Mouse (Mus musculus) hindbrain, embryonic 14.5 days (tissue): ENCODE results near the gene Taf3. TPM values are rescaled to one million over a fixed set of nuclear protein-coding genes. Genes with fewer than 3 reads are reported as not detected.
A peak's percentile ranks its signal among the peaks of the same experiment; 100 is the strongest.

ENCODE experiments used
- ATAC-seq: fragments of 200-750 bp; cut with Nextera tagmentation; 2 replicates; pipeline ENCODE4 v1.8.0; 2017; ENCODE audit warnings: moderate number of reproducible peaks, mild to moderate bottlenecking, moderate TSS enrichment, moderate library complexity; ENCODE audit not compliant: low FRiP score
- DNase-seq: peaks from one replicate; pipeline ENCODE4 v3.0.0-alpha.2; 2015; ENCODE audit warnings: low spot score
- H3K27ac ChIP-seq: fragments of 300-500 bp; sonication (generic); 2 replicates; pipeline ENCODE4 v1.5.1; 2014; ENCODE audit warnings: mild to moderate bottlenecking, moderate library complexity
- H3K27me3 ChIP-seq: fragments of 300-500 bp; sonication (generic); 2 replicates; pipeline ENCODE4 v1.6.1; 2014; ENCODE audit warnings: mild to moderate bottlenecking, low read length, mixed read lengths; ENCODE audit not compliant: control insufficient read depth, insufficient read depth
- H3K36me3 ChIP-seq: fragments of 300-500 bp; sonication (generic); replicated peaks from 2 replicates; pipeline ENCODE4 v1.6.1; 2014; ENCODE audit not compliant: control insufficient read depth, insufficient read depth
- H3K4me1 ChIP-seq: fragments of 300-500 bp; sonication (generic); replicated peaks from 2 replicates; pipeline ENCODE4 v1.6.1; 2014; ENCODE audit warnings: antibody characterized with exemption, low read length, mixed read lengths; ENCODE audit not compliant: control insufficient read depth, insufficient read depth
- H3K4me2 ChIP-seq: fragments of 300-500 bp; sonication (generic); replicated peaks from 2 replicates; pipeline ENCODE4 v1.6.1; 2014; ENCODE audit warnings: mild to moderate bottlenecking, moderate library complexity
- H3K4me3 ChIP-seq: fragments of 300-500 bp; sonication (generic); replicated peaks from 2 replicates; pipeline ENCODE4 v1.5.1; 2014; ENCODE audit warnings: mild to moderate bottlenecking, low read length
- H3K9ac ChIP-seq: fragments of 300-500 bp; sonication (generic); 2 replicates; pipeline ENCODE4 v1.6.1; 2014
- H3K9me3 ChIP-seq: fragments of 300-500 bp; sonication (generic); 2 replicates; pipeline ENCODE4 v1.6.1; 2016; ENCODE audit warnings: low read length; ENCODE audit not compliant: control insufficient read depth
- WGBS: fragments of 180-500 bp; shearing (Covaris S2); extraction: QIAGEN DNeasy Blood & Tissue Kit; methylation state at CpG from one replicate; pipeline ENCODE4 v1.1.7; 2014; 5-methylcytosine and 5-hydroxymethylcytosine counted together
- polyA plus RNA-seq: library from polyadenylated mRNA; unstranded; fragments of >200 nt; fragmentation: Nextera tagmentation; extraction: Ambion mirVana; gene quantifications from 2 replicates; pipeline ENCODE4 v1.2.1, GENCODE M21; 2014

Taf3 gene
- polyA plus RNA-seq, 1 experiment from 2014 or later, result 12.6 TPM

DNA sequence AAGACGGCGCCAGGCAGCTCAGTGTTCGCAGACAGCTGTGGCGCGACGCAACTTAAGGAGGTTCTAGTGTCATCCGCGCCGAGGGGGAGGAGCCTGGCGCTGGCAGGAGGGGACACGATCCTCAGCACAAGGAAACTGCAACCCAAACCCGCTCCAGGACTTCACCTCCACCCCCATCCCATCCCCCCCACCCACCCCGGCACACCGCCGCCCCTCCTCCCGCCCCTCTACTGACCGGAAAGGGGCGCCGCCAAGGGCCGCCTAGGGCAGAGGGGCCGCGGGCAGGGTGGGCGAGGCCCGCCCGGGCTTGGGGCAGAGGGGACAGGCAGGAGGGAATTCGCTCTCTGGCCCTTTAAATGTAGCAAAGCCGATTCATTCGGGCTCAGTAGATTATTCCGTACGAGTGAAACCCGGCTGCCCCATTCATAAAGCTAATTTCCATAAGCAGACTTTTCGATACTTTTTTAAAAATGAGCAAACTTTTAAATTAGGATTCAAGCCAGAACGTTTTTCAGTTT is 169.8 kb downstream of the Taf3 start:
- H3K27ac ChIP-seq, result peak overlapping the region; percentile 30; the same call in 1 of the 2 replicates
- no peaks in the 10 kb centered on the region for H3K36me3 ChIP-seq
- under 1% methylated on average over 31 of the region's 33 CpGs for WGBS
- peak overlapping the region; percentile 26; the same call in 1 of the 2 replicates for H3K9ac ChIP-seq
- peak overlapping the region; percentile 53 for H3K4me2 ChIP-seq
- H3K27me3 ChIP-seq, result peaks cover 83% of the 10 kb centered on the region
- H3K4me3 ChIP-seq, result peak overlapping the region; percentile 30
- no peaks in the 10 kb centered on the region for H3K9me3 ChIP-seq
- DNase-seq (no peak), ATAC-seq (no peak)
- peaks cover 9% of the 10 kb centered on the region for H3K4me1 ChIP-seq

DNA sequence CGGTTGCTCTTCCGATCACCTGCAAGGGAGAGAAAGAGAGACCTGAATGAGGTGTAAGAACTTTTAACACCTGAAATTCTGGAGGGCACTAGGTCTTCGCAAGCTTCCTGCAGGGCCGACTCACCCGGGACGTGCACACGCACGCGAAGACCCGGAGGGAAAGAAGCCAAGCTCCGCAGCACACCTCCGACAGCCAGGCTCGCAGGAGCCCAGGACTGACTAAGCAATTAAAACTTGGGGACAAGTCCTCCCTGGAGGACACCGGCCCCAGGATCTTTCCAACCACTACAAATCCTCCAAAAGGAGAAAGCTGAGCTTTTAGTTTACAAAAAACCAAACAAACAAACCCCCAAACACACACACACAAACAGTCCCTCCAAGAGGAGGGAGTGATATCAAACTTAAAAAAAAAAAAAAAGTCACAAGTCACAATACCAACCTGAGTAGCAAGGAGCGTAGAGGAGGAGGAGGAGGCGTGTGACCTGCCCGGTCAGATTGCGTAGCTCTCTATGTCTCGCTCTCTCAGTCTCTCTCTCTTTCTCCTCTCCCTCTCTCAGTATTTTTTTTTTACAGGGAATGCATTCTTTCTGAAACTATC is 170.3 kb downstream of the Taf3 start:
- ATAC-seq, result no peak
- Histone ChIP-seq H3K27me3 (peaks cover 84% of the 10 kb centered on the region), H3K27ac (peak overlapping the region; percentile 68), H3K9me3 (no peaks in the 10 kb centered on the region), H3K4me2 (peak overlapping the region; percentile 53), H3K9ac (peak overlapping the region; percentile 46), H3K36me3 (no peaks in the 10 kb centered on the region), H3K4me3 (peak overlapping the region; percentile 30), H3K4me1 (peaks cover 9% of the 10 kb centered on the region)
- whole genome bisulfite sequencing, result 1% methylated on average over 19 of the region's 19 CpGs
- no peak for DNase-seq

- peak overlapping the region; percentile 61 for H3K27ac ChIP-seq
- peak overlapping the region; percentile 46 for H3K9ac ChIP-seq
- peaks cover 9% of the 10 kb centered on the region; the same call in 1 of the 2 replicates for H3K4me1 ChIP-seq
- no peaks in the 10 kb centered on the region for H3K9me3 ChIP-seq
- peaks cover 87% of the 10 kb centered on the region for H3K27me3 ChIP-seq
- WGBS, result under 1% methylated on average over 35 of the region's 35 CpGs
- H3K4me3 ChIP-seq, result peak overlapping the region; percentile 30
- H3K4me2 ChIP-seq, result peak overlapping the region; percentile 53
- no peak for ATAC-seq
- H3K36me3 ChIP-seq, result no peaks in the 10 kb centered on the region
- no peak for DNase-seq
Measured at GRCm38 (mm10) chr2:9877326-9877690, 171.1 kb downstream of the Taf3 start.

- Histone ChIP-seq H3K4me1 (peaks cover 9% of the 10 kb centered on the region; the same call in 1 of the 2 replicates), H3K9ac (peak overlapping the region; percentile 46), H3K27me3 (peaks cover 87% of the 10 kb centered on the region), H3K4me3 (peak overlapping the region; percentile 30), H3K36me3 (no peaks in the 10 kb centered on the region), H3K9me3 (no peaks in the 10 kb centered on the region), H3K27ac (peak overlapping the region; percentile 61), H3K4me2 (peak overlapping the region; percentile 53)
- WGBS, result under 1% methylated on average over 31 of the region's 31 CpGs
- no peak for ATAC-seq
- no peak for DNase-seq
Measured at GRCm38 (mm10) chr2:9876621-9877325, 171.6 kb downstream of the Taf3 start.

- Histone ChIP-seq H3K27me3 (peaks cover 88% of the 10 kb centered on the region), H3K4me2 (peak overlapping the region; percentile 53)
- WGBS, result 8% methylated on average over 12 of the region's 12 CpGs
Measured at GRCm38 (mm10) chr2:9875676-9876357, 172.6 kb downstream of the Taf3 start.

GRCm38 (mm10) chr2:9875220-9875619 is 173.2 kb downstream of the Taf3 start:
- 2% methylated on average over 4 of the region's 4 CpGs for WGBS
- peak overlapping the region; percentile 61; the same call in 1 of the 2 replicates for H3K27ac ChIP-seq

More at GRCm38 (mm10) chr2:9875676-9876357, 172.6 kb downstream of the Taf3 start:
- ATAC-seq (no peak), DNase-seq (no peak)
- Histone ChIP-seq H3K4me1 (peaks cover 6% of the 10 kb centered on the region; the same call in 1 of the 2 replicates), H3K9me3 (no peaks in the 10 kb centered on the region), H3K9ac (peak overlapping the region; percentile 46), H3K36me3 (no peaks in the 10 kb centered on the region), H3K4me3 (peak overlapping the region; percentile 30), H3K27ac (peak overlapping the region; percentile 61)

DNA sequence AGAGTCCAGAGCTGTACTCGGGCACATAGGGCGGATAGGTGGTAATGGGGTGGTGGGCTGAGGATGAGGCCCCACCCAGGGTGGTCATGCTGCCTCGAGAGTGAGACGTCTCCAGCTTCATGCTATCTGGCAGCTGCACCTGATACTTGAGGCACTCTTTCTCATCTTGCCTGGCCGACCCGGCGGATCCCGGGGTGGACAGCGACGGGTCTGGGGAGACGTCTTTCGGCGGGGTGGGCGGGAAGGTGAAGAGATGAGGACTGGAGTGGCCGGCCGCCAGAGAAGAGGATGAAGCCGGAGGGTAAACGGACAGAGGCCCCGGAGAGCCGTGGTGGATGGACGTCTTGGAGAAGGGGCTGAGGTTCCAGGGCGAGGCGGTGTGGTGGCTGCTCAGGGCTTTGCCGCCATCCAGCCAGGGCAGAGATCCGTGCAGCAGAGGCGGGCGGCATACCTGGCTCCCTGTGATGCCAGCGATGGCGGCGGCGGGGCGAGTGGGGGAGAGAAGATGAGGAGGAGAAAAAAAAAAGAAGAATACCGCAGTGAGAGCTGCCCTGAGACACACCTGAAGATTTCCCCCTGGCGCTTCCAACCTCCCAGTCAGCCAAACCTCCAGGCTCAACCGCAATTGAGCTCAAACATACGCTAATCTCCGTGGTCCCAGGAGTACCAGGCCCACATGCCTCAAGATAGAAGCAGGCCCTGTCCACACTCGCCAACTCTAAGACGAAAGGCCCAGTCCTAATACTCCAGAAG is 173.8 kb downstream of the Taf3 start:
- no peaks in the 10 kb centered on the region for H3K9me3 ChIP-seq
- peak overlapping the region; percentile 30 for H3K4me3 ChIP-seq
- peak overlapping the region; percentile 44 for H3K9ac ChIP-seq
- H3K36me3 ChIP-seq, result no peaks in the 10 kb centered on the region
- DNase-seq (no peak), ATAC-seq (no peak)
- peak overlapping the region; percentile 53 for H3K4me2 ChIP-seq
- WGBS, result 6% methylated on average over 39 of the region's 39 CpGs
- peaks cover 6% of the 10 kb centered on the region; the same call in 1 of the 2 replicates for H3K4me1 ChIP-seq
- H3K27me3 ChIP-seq, result peaks cover 88% of the 10 kb centered on the region
- peak overlapping the region; percentile 61 for H3K27ac ChIP-seq

More at GRCm38 (mm10) chr2:9875220-9875619, 173.2 kb downstream of the Taf3 start:
- peaks cover 88% of the 10 kb centered on the region for H3K27me3 ChIP-seq
- no peaks in the 10 kb centered on the region for H3K36me3 ChIP-seq
- H3K9me3 ChIP-seq, result no peaks in the 10 kb centered on the region
- peaks cover 6% of the 10 kb centered on the region; the same call in 1 of the 2 replicates for H3K4me1 ChIP-seq
- peak overlapping the region; percentile 44; the same call in 1 of the 2 replicates for H3K9ac ChIP-seq
- peak overlapping the region; percentile 30 for H3K4me3 ChIP-seq
- ATAC-seq (no peak), DNase-seq (no peak)
- peak overlapping the region; percentile 53 for H3K4me2 ChIP-seq

DNA sequence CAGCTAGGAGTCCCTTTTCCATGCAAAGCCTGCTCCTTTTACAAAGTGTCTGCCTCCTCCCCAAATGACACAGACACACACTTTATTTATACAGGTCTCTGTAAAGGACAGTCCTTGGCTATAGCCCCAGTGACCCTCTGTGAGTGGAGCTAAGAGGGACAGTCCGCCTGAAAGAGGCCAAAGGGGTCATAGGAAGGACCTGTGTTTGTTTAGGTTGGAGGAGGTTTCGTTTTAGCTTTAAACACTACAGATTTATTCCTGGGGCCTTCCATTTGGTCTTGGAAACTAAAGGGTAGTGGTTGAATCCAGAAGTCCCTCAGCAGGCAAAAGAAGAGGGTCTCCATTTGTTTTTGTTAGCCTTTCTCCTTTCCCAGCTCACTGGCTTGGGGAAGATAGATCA is 174.6 kb downstream of the Taf3 start:
- Histone ChIP-seq H3K9me3 (no peaks in the 10 kb centered on the region), H3K4me1 (peaks cover 5% of the 10 kb centered on the region; the same call in 1 of the 2 replicates), H3K27me3 (peaks cover 86% of the 10 kb centered on the region), H3K27ac (peak overlapping the region; percentile 51), H3K9ac (peak overlapping the region; percentile 37), H3K4me2 (peak overlapping the region; percentile 53), H3K4me3 (peak overlapping the region; percentile 30), H3K36me3 (no peaks in the 10 kb centered on the region)
- DNase-seq (no peak), ATAC-seq (no peak)
- WGBS, result 11% methylated on average over 2 of the region's 2 CpGs
